Mouse (Mus musculus): ENCODE data around the gene Dnajc4.
"Not testable (repeated sequence)": the region's sequence is repeated elsewhere in the genome, so short reads cannot be mapped to it uniquely, and the experiment has no call there.

Dnajc4 gene

GRCm38 (mm10) chr19:6995255-6995991 is 3.1 kb upstream of the Dnajc4 start:
- DNase-seq (ENCODE audit: low spot score): no peak

GRCm38 (mm10) chr19:6994489-6994888 is 2.1 kb upstream of the Dnajc4 start:
- no peak for DNase-seq (ENCODE audit: low spot score)

GRCm38 (mm10) chr19:6994002-6994401 is 1.6 kb upstream of the Dnajc4 start:
- DNase-seq (ENCODE audit: low spot score): no peak

- no peak for DNase-seq (ENCODE audit: low spot score)
Measured at GRCm38 (mm10) chr19:6993011-6993770, 819 bp upstream of the Dnajc4 start.

- DNase-seq (ENCODE audit: low spot score): not testable (repeated sequence)
Measured at GRCm38 (mm10) chr19:6991166-6991565, 1.2 kb downstream of the Dnajc4 start.

GRCm38 (mm10) chr19:6990712-6991111 is 1.7 kb downstream of the Dnajc4 start:
- no peak for DNase-seq (ENCODE audit: low spot score)

- DNase-seq (ENCODE audit: low spot score): peak; percentile 79
Measured at GRCm38 (mm10) chr19:6989251-6989650, 3.1 kb downstream of the Dnajc4 start.

- DNase-seq (ENCODE audit: low spot score): peak; percentile 56
Measured at GRCm38 (mm10) chr19:6987904-6988285, 4.5 kb downstream of the Dnajc4 start.

GRCm38 (mm10) chr19:6987061-6987903 is 5.1 kb downstream of the Dnajc4 start, which contains the start of gene Vegfb:
Gene Vegfb, minus strand, starts transcription at chr19:6987651.
- peak; percentile 72 for DNase-seq (ENCODE audit: low spot score)

- no peak for DNase-seq (ENCODE audit: low spot score)
Measured at GRCm38 (mm10) chr19:6985951-6986708, 6.2 kb downstream of the Dnajc4 start.

- DNase-seq (ENCODE audit: low spot score): no peak
Measured at GRCm38 (mm10) chr19:6985300-6985699, 7.1 kb downstream of the Dnajc4 start.

- no peak for DNase-seq (ENCODE audit: low spot score)
Measured at GRCm38 (mm10) chr19:6983621-6984020, 8.8 kb downstream of the Dnajc4 start.

- no peak for DNase-seq (ENCODE audit: low spot score)
Measured at GRCm38 (mm10) chr19:6981465-6981864, 10.9 kb downstream of the Dnajc4 start.

GRCm38 (mm10) chr19:6980381-6981093 is 11.8 kb downstream of the Dnajc4 start, which contains the start of gene Fkbp2:
Gene Fkbp2, minus strand, starts transcription at chr19:6980501.
- peak; percentile 100 for DNase-seq (ENCODE audit: low spot score)

- DNase-seq (ENCODE audit: low spot score): peak; percentile 100
Measured at GRCm38 (mm10) chr19:6979486-6980380, 12.6 kb downstream of the Dnajc4 start.

- peak; percentile 84 for DNase-seq (ENCODE audit: low spot score)
Measured at GRCm38 (mm10) chr19:6979001-6979479, 13.3 kb downstream of the Dnajc4 start.

GRCm38 (mm10) chr19:6978639-6978974 is 13.8 kb downstream of the Dnajc4 start:
- DNase-seq (ENCODE audit: low spot score): no peak

- DNase-seq (ENCODE audit: low spot score): no peak
Measured at GRCm38 (mm10) chr19:6977759-6978638, 14.4 kb downstream of the Dnajc4 start.
